Mouse (Mus musculus): ENCODE results near the gene Cryba4. TPM values are rescaled to one million over a fixed set of nuclear protein-coding genes. Genes with fewer than 3 reads are reported as not detected.

The Cryba4 gene
- polyA plus RNA-seq, 1 experiment from 2014 or later: 0.69 TPM

DNA sequence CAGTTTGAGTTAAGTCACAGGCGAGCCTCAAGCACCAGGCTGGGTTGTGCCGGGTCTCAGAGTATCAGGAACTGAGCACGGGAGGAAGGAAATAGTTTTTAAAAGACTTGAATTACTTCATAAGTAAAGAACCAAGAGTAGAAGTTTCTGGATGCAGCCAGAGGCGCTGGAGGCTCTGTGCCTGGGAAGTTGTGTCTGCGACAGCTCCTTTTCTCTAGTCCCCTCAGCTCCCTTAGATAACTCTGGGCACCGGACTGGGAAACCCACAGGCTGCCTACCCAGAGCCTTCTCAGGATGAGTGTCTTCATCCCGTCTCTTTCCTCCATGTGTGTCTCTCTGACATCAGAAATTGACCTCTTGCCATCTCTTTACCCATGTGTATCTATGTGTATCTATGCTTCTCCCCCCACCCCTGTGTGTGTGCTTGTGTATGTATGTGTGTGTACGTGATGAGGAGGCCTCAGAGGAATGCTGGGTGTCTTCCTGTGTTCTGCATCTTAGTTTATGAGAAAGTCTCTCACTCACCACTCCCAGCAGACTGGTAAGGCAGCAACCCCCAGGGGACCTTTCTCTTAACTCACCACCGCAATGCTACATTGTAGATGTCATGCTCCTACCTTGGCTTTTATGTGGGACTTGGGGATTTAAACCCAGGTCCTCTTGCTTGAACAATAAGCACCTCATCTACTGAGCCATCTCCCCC lies 30.6 kb upstream of the Cryba4 start:
- H3K36me3 ChIP-seq (replicated peaks): no peaks in the 10 kb centered on the region
- H3K4me1 ChIP-seq: peaks cover 69% of the 10 kb centered on the region
- no peak for DNase-seq (ENCODE audit: low spot score)
- WGBS: 69% methylated on average over 9 of the region's 9 CpGs
- H3K27me3 ChIP-seq (replicated peaks; ENCODE audit: low read depth, poor library complexity, severe bottlenecking): no peaks in the 10 kb centered on the region
- peak overlapping the region; percentile 57 for H3K27ac ChIP-seq (replicated peaks)
- no peak overlapping the region for H3K4me3 ChIP-seq
- no peaks in the 10 kb centered on the region for H3K9me3 ChIP-seq

DNA sequence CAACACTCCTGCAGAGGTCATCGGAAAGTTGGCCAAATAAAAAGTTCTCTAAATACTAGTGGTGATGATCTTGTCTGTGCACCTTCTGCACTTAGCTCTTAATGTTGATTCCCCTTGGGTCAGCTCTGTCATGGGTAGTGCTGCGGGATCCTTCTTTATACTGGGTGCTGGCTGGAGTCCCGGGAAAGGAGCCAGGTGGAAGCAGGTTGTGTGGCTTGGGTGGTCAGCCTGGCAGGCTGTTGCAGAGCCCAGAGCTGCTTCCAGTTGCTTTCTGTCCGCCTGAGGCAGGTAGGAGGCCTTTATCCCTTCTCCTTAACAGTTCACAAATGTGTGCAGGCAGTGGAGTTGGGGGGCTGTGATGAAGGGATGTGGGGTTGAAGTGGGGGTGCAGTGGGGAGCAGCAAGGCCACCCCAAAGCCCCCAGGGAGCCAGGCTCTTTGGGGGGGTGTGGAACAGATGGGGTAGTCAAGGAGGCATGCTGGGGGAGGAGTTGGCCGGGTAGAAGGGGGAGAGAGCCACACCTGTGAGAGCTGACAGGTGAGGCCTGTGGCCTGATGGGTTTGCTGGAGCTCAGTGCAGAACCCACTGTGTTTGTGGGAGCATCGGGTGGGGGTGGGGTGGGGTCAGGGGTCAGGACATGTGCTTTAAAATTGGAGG lies 29.9 kb upstream of the Cryba4 start:
- no peak for DNase-seq (ENCODE audit: low spot score)
- WGBS: 66% methylated on average over 6 of the region's 6 CpGs

DNA sequence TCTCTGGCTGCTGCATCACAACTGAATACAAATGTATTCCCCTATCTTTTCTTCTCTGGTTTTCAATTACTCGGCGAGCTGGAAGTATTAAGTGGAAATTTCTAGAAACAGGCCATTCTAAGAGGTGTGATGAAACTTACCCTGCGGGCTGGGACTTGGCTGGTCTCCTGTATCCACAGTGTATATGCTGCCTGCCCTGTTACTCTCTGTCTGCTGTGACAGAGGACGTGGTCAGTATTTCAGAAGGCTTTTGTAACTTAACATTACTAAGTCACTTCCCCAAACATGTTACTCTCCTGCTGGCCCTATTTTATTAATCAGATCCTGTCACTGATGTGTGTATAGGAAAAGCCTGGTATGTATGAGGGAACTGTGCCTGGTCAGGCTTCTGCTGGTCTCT lies 29.4 kb upstream of the Cryba4 start:
- Histone ChIP-seq H3K36me3 (replicated peaks) (no peaks in the 10 kb centered on the region), H3K27me3 (replicated peaks; ENCODE audit: low read depth, poor library complexity, severe bottlenecking) (no peaks in the 10 kb centered on the region), H3K27ac (replicated peaks) (peak overlapping the region; percentile 57; the same call in 1 of the 2 replicates), H3K9me3 (no peaks in the 10 kb centered on the region), H3K4me1 (peaks cover 76% of the 10 kb centered on the region), H3K4me3 (no peak overlapping the region)
- WGBS: 82% methylated on average over 4 of the region's 4 CpGs
- no peak for DNase-seq (ENCODE audit: low spot score)

More for the DNA sequence above, 29.9 kb upstream of the Cryba4 start:
- Histone ChIP-seq H3K36me3 (replicated peaks) (no peaks in the 10 kb centered on the region), H3K4me3 (no peak overlapping the region), H3K27ac (replicated peaks) (peak overlapping the region; percentile 57), H3K9me3 (no peaks in the 10 kb centered on the region), H3K4me1 (peaks cover 76% of the 10 kb centered on the region), H3K27me3 (replicated peaks; ENCODE audit: low read depth, poor library complexity, severe bottlenecking) (no peaks in the 10 kb centered on the region)

DNA sequence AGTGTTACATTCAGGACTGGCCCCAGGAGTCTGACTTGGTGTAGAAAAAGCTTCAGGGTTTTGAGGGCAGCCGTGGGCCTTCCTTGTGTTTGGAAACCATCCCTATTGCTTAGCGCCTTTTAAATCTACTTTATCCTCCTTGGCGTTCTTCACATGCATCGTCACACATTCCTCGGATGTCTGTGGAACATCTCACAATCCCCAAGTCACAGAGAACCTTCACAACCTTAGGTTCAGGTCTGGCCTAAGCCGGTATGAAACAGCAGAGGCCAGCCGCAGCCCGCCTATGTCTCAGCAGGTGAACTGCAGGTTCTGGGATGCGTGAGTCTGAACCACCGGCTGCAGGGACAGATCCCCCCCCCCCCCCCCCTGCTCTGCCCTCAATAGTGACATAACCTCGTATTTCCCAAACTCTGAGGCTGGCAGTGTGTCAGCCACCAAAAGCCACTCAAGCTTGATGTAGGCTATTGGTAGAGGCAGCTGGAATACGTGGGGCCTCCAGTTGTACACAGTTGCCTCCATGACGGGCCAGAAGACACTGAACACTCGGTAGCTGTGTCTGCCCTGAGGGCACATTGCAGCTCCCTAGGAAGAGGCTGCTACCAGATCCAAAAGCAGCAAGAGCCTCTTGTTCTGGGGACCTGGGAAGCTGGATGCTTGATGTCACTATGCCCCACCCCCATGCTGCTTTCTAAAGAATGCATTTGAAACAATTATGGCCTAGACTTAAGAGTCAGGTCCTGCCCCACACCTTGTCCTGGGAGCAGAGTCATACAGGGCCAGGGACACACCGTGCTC lies 28.7 kb upstream of the Cryba4 start:
- Histone ChIP-seq H3K4me1 (peaks cover 80% of the 10 kb centered on the region), H3K4me3 (no peak overlapping the region), H3K27ac (replicated peaks) (no peak overlapping the region; the same call in 1 of the 2 replicates), H3K27me3 (replicated peaks; ENCODE audit: low read depth, poor library complexity, severe bottlenecking) (no peaks in the 10 kb centered on the region), H3K9me3 (no peaks in the 10 kb centered on the region), H3K36me3 (replicated peaks) (no peaks in the 10 kb centered on the region)
- DNase-seq (ENCODE audit: low spot score): peak; percentile 24
- WGBS: 51% methylated on average over 15 of the region's 15 CpGs

GRCm38 (mm10) chr5:112280151-112280550 lies 27.8 kb upstream of the Cryba4 start:
- H3K36me3 ChIP-seq (replicated peaks): no peaks in the 10 kb centered on the region
- no peak overlapping the region for H3K4me3 ChIP-seq
- 81% methylated on average over 7 of the region's 7 CpGs for WGBS
- H3K4me1 ChIP-seq: peaks cover 87% of the 10 kb centered on the region
- H3K27me3 ChIP-seq (replicated peaks; ENCODE audit: low read depth, poor library complexity, severe bottlenecking): peaks cover 1% of the 10 kb centered on the region; the same call in 1 of the 2 replicates
- DNase-seq (ENCODE audit: low spot score): no peak
- H3K9me3 ChIP-seq: no peaks in the 10 kb centered on the region
- peak overlapping the region; percentile 44; the same call in 1 of the 2 replicates for H3K27ac ChIP-seq (replicated peaks)

DNA sequence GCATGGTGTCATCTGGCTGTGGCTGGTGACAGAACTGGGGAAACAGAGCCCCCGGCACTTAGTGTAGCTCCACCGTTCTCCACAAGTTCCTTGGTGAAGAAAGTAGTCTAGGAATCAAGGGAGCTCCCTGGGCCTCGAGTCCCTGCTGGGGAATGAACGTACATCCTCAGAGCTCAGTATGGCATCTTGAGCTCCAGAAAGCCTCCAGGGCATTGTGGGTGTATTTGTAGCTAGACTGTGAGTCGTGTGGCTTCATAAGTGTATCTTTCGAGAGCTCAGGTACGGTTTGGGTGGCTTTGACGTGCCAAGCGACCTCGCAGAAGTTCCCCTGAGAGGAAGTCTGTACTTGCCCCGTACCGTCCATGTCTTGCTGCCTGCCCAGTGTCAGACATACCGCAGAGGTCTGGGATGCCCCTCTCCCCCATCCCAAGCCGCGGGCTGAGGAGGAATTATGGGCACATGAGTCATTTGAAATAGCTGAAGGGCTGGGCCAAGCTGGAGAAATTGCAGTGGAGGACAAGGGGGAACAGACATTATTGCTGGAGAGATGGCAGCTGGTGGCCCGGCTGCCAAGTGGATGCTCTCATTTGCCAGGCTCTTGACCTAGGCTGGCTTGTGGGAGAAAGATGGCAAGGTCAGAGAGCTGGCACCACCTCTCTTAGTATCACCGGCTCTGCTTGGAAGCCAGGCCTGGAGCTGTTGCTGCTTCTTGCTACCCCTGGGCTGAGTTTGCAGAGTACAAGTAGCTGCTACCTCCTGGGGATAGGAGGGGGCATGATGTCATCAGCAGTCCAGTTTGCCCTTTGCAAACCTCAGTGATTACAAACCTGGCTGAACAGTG lies 27.1 kb upstream of the Cryba4 start:
- no peaks in the 10 kb centered on the region for H3K9me3 ChIP-seq
- no peaks in the 10 kb centered on the region for H3K36me3 ChIP-seq (replicated peaks)
- peaks cover 91% of the 10 kb centered on the region for H3K4me1 ChIP-seq
- H3K27me3 ChIP-seq (replicated peaks; ENCODE audit: low read depth, poor library complexity, severe bottlenecking): peaks cover 9% of the 10 kb centered on the region; the same call in 1 of the 2 replicates
- WGBS: 88% methylated on average over 17 of the region's 17 CpGs
- DNase-seq (ENCODE audit: low spot score): no peak
- H3K4me3 ChIP-seq: no peak overlapping the region
- peak overlapping the region; percentile 44; the same call in 1 of the 2 replicates for H3K27ac ChIP-seq (replicated peaks)

DNA sequence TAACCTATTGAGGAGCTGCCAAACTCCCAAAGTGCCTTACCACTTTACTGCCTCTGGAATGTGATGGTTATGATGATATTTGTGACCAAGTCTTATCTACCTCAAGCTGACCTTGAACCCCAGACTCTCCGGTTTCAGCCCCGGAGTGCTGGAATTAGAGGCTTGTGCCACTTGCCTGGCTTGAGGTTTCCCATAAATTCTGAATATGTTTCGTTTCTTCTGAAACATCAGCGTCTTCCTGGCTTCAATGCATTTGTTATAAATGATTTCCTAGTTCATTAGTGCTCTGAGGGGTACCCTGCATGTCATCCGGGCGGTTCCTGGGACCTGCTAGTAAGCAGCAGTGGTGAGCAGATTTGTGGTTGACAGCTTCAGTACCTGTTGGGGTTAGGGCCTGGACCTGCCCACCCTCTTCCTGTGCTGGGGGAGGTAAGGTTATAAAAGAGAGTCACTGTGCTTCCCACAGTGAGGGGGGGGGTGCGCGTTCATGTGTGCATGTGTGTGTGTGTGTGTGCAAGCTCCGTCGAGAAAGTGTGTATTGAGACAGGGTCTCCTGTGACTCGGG lies 25.7 kb upstream of the Cryba4 start:
- Histone ChIP-seq H3K27ac (replicated peaks) (no peak overlapping the region), H3K4me3 (peak overlapping the region; percentile 71), H3K9me3 (no peaks in the 10 kb centered on the region), H3K4me1 (peaks cover 80% of the 10 kb centered on the region), H3K27me3 (replicated peaks; ENCODE audit: low read depth, poor library complexity, severe bottlenecking) (peaks cover 9% of the 10 kb centered on the region; the same call in 1 of the 2 replicates), H3K36me3 (replicated peaks) (no peaks in the 10 kb centered on the region)
- WGBS: 89% methylated on average over 11 of the region's 11 CpGs
- no peak for DNase-seq (ENCODE audit: low spot score)

DNA sequence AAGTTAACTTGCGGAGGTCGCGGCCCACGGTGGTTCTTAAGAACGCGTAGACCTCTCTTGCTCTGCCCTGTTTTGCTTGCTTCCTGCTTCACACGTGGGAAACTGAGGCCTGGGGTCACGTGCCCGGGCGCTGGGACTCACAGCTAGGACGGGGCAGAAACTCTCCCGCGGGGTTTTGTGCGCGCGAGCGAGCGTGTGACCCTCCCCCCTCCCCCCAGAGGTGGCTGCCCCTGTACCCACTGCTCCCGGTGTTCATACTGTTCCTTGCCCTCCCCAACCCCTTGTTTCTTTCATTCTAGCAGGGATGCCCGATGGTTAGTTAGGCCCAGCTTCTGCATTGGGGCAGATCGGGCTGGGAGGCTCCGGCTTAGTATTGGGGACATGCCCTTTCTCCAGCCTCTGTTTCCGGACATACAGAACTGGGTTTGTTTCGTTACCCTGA lies 24.6 kb upstream of the Cryba4 start:
- peak overlapping the region; percentile 71 for H3K4me3 ChIP-seq
- peaks cover 12% of the 10 kb centered on the region; the same call in 1 of the 2 replicates for H3K27me3 ChIP-seq (replicated peaks; ENCODE audit: low read depth, poor library complexity, severe bottlenecking)
- peak overlapping the region; percentile 88 for H3K27ac ChIP-seq (replicated peaks)
- H3K9me3 ChIP-seq: no peaks in the 10 kb centered on the region
- H3K36me3 ChIP-seq (replicated peaks): no peaks in the 10 kb centered on the region
- WGBS: under 1% methylated on average over 24 of the region's 24 CpGs
- H3K4me1 ChIP-seq: peaks cover 71% of the 10 kb centered on the region
- DNase-seq (ENCODE audit: low spot score): no peak

DNA sequence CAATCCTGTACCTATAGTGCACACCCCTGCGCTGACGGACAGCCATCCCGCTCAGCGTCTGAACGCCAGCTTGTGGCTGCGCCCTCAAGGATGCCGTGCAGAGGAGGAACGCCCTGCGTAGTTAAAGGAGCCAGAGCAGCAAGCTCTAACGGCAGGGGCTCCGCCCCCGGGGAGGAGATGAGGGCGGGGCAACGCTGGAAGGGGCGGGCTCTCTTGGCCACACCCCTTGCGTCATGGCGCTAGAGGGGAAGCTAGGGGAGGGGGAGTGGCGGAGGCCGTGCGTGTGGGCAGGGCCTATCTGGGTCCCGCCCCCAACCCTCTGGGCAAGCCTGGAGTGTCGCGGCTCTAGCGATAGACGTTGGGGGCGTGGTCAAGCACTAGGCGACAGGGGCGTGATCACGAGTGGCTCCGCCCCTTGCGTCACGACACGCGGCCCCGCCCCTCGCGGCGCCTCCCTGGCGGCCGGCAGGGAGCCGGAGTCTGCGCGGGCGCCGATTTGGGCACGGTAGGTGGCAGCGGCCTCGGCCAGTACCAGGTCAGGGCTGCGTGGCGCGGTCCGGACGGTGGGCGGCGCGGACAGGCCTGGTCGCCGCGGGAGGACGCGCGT lies 24.1 kb upstream of the Cryba4 start, which contains the start of gene Tpst2:
TSS of gene Tpst2 (plus strand) at position 425 of the 607 bp plus-strand sequence.
- H3K36me3 ChIP-seq (replicated peaks): no peaks in the 10 kb centered on the region
- H3K4me1 ChIP-seq: peaks cover 68% of the 10 kb centered on the region
- peaks cover 18% of the 10 kb centered on the region for H3K27me3 ChIP-seq (replicated peaks; ENCODE audit: low read depth, poor library complexity, severe bottlenecking)
- peak within 1 kb of the TSS; percentile 71 for H3K4me3 ChIP-seq
- H3K27ac ChIP-seq (replicated peaks): peak within 1 kb of the TSS; percentile 88
- DNase-seq (ENCODE audit: low spot score): peak; percentile 100
- under 1% methylated on average over 62 of the region's 62 CpGs for WGBS
- no peaks in the 10 kb centered on the region for H3K9me3 ChIP-seq

GRCm38 (mm10) chr5:112275021-112275804 lies 22.9 kb upstream of the Cryba4 start:
- no peak overlapping the region for H3K27ac ChIP-seq (replicated peaks)
- whole genome bisulfite sequencing: 66% methylated on average over 4 of the region's 4 CpGs
- H3K4me1 ChIP-seq: peaks cover 65% of the 10 kb centered on the region
- no peaks in the 10 kb centered on the region for H3K36me3 ChIP-seq (replicated peaks)
- DNase-seq (ENCODE audit: low spot score): no peak
- no peaks in the 10 kb centered on the region for H3K9me3 ChIP-seq
- H3K4me3 ChIP-seq: peak overlapping the region; percentile 71
- H3K27me3 ChIP-seq (replicated peaks; ENCODE audit: low read depth, poor library complexity, severe bottlenecking): peaks cover 29% of the 10 kb centered on the region
